ENCODE assay signal across 10 mouse cellular contexts in genomic region chr3:122635246-122635645, GRCm38 (mm10). TPM values are rescaled to one million over a fixed set of nuclear protein-coding genes. Genes with fewer than 3 reads are reported as not detected.
DNase-seq lines count a peak whose midpoint lies in the region; ATAC-seq and TF ChIP-seq lines count a peak whose summit lies in the region.
"Had no signal": no experiment of that assay in that cellular context is flagged by ENCODE, and none has a peak within 500 bp of the region (broad histone marks: within the 10 kb centered on the region; RNA-seq: fewer than 3 reads in every experiment).

No protein-coding gene starts in this region.

- TF ChIP-seq POLR2A in heart, adult 2 months (IDR thresholded peaks at IDR 0.05; ENCODE audit: insufficient read depth, low read depth, low read length), result no peak

- WGBS in heart, adult 2 months, result 23% methylated on average over 12 of the region's 12 CpGs
- 2% methylated on average over 12 of the region's 12 CpGs for WGBS in kidney, embryonic 14.5 days
- WGBS in neural tube, embryonic 12.5 days, result 18% methylated on average over 12 of the region's 12 CpGs

- peak overlapping the region; percentile 59 for H3K27ac ChIP-seq in gastrocnemius, adult 2 months
- H3K27ac ChIP-seq in heart, adult 2 months, result peak overlapping the region; percentile 74
- peak overlapping the region; percentile 76 for H3K27ac ChIP-seq in kidney, embryonic 14.5 days (ENCODE audit: low read depth, low read length)
- H3K27ac ChIP-seq in neural tube, embryonic 12.5 days, result no peak overlapping the region
- H3K27ac ChIP-seq in layer of hippocampus, adult 2 months, result no peak overlapping the region

- H3K4me1 ChIP-seq in heart, adult 2 months (ENCODE audit: control insufficient read depth, insufficient read depth, low read length), result peaks cover 10% of the 10 kb centered on the region
- peaks cover 10% of the 10 kb centered on the region; the same call in 1 of the 2 replicates for H3K4me1 ChIP-seq in kidney, embryonic 14.5 days (ENCODE audit: control insufficient read depth, insufficient read depth, low read length)
- 0 out of 2 replicates have a peak, but pooled peaks cover 6% of the 10 kb centered on the region for H3K4me1 ChIP-seq in neural tube, embryonic 12.5 days

- H3K79me2 ChIP-seq in heart, adult 2 months (replicated peaks; ENCODE audit: control insufficient read depth, insufficient read depth, low read length), result no peaks in the 10 kb centered on the region

- intact Hi-C loops in gastrocnemius, adult 2 months (cut with DNase I), result loop anchor here (5.0 kb wide), 1 partner anchor 338 kb away; no protein-coding TSS in a partner anchor
- intact Hi-C loops in heart, adult 2 months (cut with DNase I), result loop anchor here (1.0 to 10.0 kb wide), 3 partner anchors 15 to 750 kb away; no protein-coding TSS in a partner anchor

- peak overlapping the region; percentile 25 for H3K4me2 ChIP-seq in kidney, embryonic 14.5 days (replicated peaks; ENCODE audit: low read depth, low read length)
- peak overlapping the region; percentile 36; the same call in 1 of the 2 replicates for H3K4me2 ChIP-seq in neural tube, embryonic 12.5 days (replicated peaks)

- H3K9me3 ChIP-seq in kidney, embryonic 14.5 days (ENCODE audit: control insufficient read depth, low read length), result no peaks in the 10 kb centered on the region
- H3K9me3 ChIP-seq in neural tube, embryonic 12.5 days, result no peaks in the 10 kb centered on the region

- H3K4me3 ChIP-seq in gastrocnemius, adult 2 months, result no peak overlapping the region
- H3K4me3 ChIP-seq in heart, adult 2 months, result peak overlapping the region; percentile 12; the same call in 1 of the 2 replicates
- H3K4me3 ChIP-seq in kidney, embryonic 14.5 days (ENCODE audit: low read length), result no peak overlapping the region
- H3K4me3 ChIP-seq in neural tube, embryonic 12.5 days, result no peak overlapping the region
- no peak overlapping the region for H3K4me3 ChIP-seq in layer of hippocampus, adult 2 months

- TF ChIP-seq EP300 in heart, adult 2 months (IDR thresholded peaks at IDR 0.05; ENCODE audit: insufficient read depth, low read depth, low read length), result peak; percentile 96

- no peak for DNase-seq in gastrocnemius, adult 2 months
- no peak for DNase-seq in gastrocnemius, postnatal 10 days
- DNase-seq in heart, adult 2 months, result peak; percentile 61 to 79
- DNase-seq in layer of hippocampus, adult 2 months (ENCODE audit: low spot score in 2 of 2), result no peak
- no peak for DNase-seq in frontal cortex, postnatal 14 days (ENCODE audit: low spot score in 2 of 2)
- DNase-seq in natural killer cell, adult 2 months (ENCODE audit: low spot score in 2 of 2), result no peak
- DNase-seq: left cerebral cortex, postnatal 4 days had no signal

- no peak for TF ChIP-seq CTCF in gastrocnemius, adult 2 months (IDR thresholded peaks at IDR 0.05)
- no peak for TF ChIP-seq CTCF in heart, adult 2 months (IDR thresholded peaks at IDR 0.05)
- TF ChIP-seq CTCF in layer of hippocampus, adult 2 months (conservative IDR thresholded peaks at IDR 0.05), result no peak; the same call in 1 of the 2 replicates

- H3K36me3 ChIP-seq in heart, adult 2 months (ENCODE audit: control insufficient read depth, insufficient read depth, low read length), result no peaks in the 10 kb centered on the region
- H3K36me3 ChIP-seq in kidney, embryonic 14.5 days (ENCODE audit: control insufficient read depth, insufficient read depth, low read length), result no peaks in the 10 kb centered on the region
- no peaks in the 10 kb centered on the region for H3K36me3 ChIP-seq in neural tube, embryonic 12.5 days

- no peaks in the 10 kb centered on the region for H3K27me3 ChIP-seq in heart, adult 2 months (ENCODE audit: control insufficient read depth, insufficient read depth, low read length)
- H3K27me3 ChIP-seq in kidney, embryonic 14.5 days (ENCODE audit: control insufficient read depth, insufficient read depth, low read length), result no peaks in the 10 kb centered on the region
- H3K27me3 ChIP-seq in neural tube, embryonic 12.5 days (replicated peaks), result no peaks in the 10 kb centered on the region
- H3K27me3 ChIP-seq: CH12.LX had no signal

- H3K9ac ChIP-seq in heart, adult 2 months (ENCODE audit: low read depth, low read length), result no peak overlapping the region
- H3K9ac ChIP-seq in kidney, embryonic 14.5 days (ENCODE audit: low read depth, low read length), result peak overlapping the region; percentile 28; the same call in 1 of the 2 replicates
- H3K9ac ChIP-seq in neural tube, embryonic 12.5 days, result no peak overlapping the region

- ATAC-seq in kidney, embryonic 14.5 days (ENCODE audit: low FRiP score, low TSS enrichment), result peak; percentile 78
- ATAC-seq in neural tube, embryonic 12.5 days (ENCODE audit: low FRiP score, low read depth), result no peak

RNA-seq across cellular contexts. Expression of gene Fnbp1l, which starts 15.7 kb away (rescaled TPM):
- 1 to 10 TPM; 3.6 to 6.9 TPM for total RNA-seq in gastrocnemius, adult 2 months (2021)
- total RNA-seq in gastrocnemius, postnatal 10 days (2021), result 10 to 100 TPM; 16.0 to 17.5 TPM
- 10 to 100 TPM; 17.2 to 17.4 TPM for total RNA-seq in heart, adult 2 months (2021)
- 7.6 and 15.0 TPM in 2 replicates for polyA plus RNA-seq in heart, adult 2 months (2012; rRNA removed)
- 44.8 and 64.0 TPM in 2 replicates for polyA plus RNA-seq in kidney, embryonic 14.5 days (2014; fragmentation: Nextera tagmentation; extraction: Ambion mirVana)
- polyA plus RNA-seq in neural tube, embryonic 12.5 days (2016; fragmentation: Nextera tagmentation; extraction: Ambion mirVana), result 118 TPM in 2 replicates
- total RNA-seq in layer of hippocampus, adult 2 months (2021), result 10 to 100 TPM; 29.6 to 31.8 TPM

Comparison
In these comparisons a context has a peak if more than half of its experiments do, and no peak if none do; other contexts are left out.
1. DNase-seq: peak in heart, adult 2 months (2 of 2); none in gastrocnemius, adult 2 months (single experiment), gastrocnemius, postnatal 10 days (single experiment), layer of hippocampus, adult 2 months (0 of 2), frontal cortex, postnatal 14 days (0 of 2) and natural killer cell, adult 2 months (0 of 2).
2. H3K27ac ChIP-seq: peak in gastrocnemius, adult 2 months (single experiment), heart, adult 2 months (single experiment) and kidney, embryonic 14.5 days (single experiment); none in neural tube, embryonic 12.5 days (single experiment) and layer of hippocampus, adult 2 months (single experiment).